Mouse (Mus musculus): ENCODE data around the gene Grk3. TPM values are rescaled to one million over a fixed set of nuclear protein-coding genes. Genes with fewer than 3 reads are reported as not detected.
A peak's percentile ranks its signal among the peaks of the same experiment; 100 is the strongest.

Gene Grk3
- total and polyA plus RNA-seq, 2 experiments = 2.3 to 4.1 TPM

- Histone ChIP-seq H3K27ac (replicated peaks; ENCODE audit: insufficient read depth, low read depth, low read length) (no peak overlapping the region), H3K36me3 (ENCODE audit: control insufficient read depth, insufficient read depth, low read length) (no peaks in the 10 kb centered on the region), H3K4me3 (ENCODE audit: insufficient read depth, low read depth, low read length) (no peak overlapping the region), H3K27me3 (ENCODE audit: control insufficient read depth, insufficient read depth, low read length) (no peaks in the 10 kb centered on the region), H3K9ac (ENCODE audit: low read depth, low read length) (no peak overlapping the region), H3K79me2 (ENCODE audit: control insufficient read depth, insufficient read depth, low read length) (0 out of 2 replicates have a peak, but pooled peaks cover 2% of the 10 kb centered on the region), H3K4me1 (ENCODE audit: control insufficient read depth, insufficient read depth, low read length) (no peaks in the 10 kb centered on the region)
- DNase-seq (ENCODE audit: extremely low read depth, low read depth, low spot score) = no peak
- TF ChIP-seq POLR2A (IDR thresholded peaks at IDR 0.05; ENCODE audit: extremely low read depth, insufficient read depth, low read length) (no peak), CTCF (IDR thresholded peaks at IDR 0.05; ENCODE audit: low read depth, low read length) (no peak)
- WGBS = 77% methylated on average over 6 of the region's 6 CpGs
Measured at GRCm38 (mm10) chr5:112981931-112982330, 33.7 kb downstream of the Grk3 start.

GRCm38 (mm10) chr5:112979710-112980109, 35.9 kb downstream of the Grk3 start:
- H3K27me3 ChIP-seq (ENCODE audit: control insufficient read depth, insufficient read depth, low read length) = no peaks in the 10 kb centered on the region
- 96% methylated on average over 7 of the region's 7 CpGs for WGBS
- no peak overlapping the region for H3K27ac ChIP-seq (replicated peaks; ENCODE audit: insufficient read depth, low read depth, low read length)
- H3K4me1 ChIP-seq (ENCODE audit: control insufficient read depth, insufficient read depth, low read length) = no peaks in the 10 kb centered on the region
- DNase-seq (ENCODE audit: extremely low read depth, low read depth, low spot score) = no peak
- H3K36me3 ChIP-seq (ENCODE audit: control insufficient read depth, insufficient read depth, low read length) = no peaks in the 10 kb centered on the region
- H3K4me3 ChIP-seq (ENCODE audit: insufficient read depth, low read depth, low read length) = no peak overlapping the region
- H3K79me2 ChIP-seq (ENCODE audit: control insufficient read depth, insufficient read depth, low read length) = 0 out of 2 replicates have a peak, but pooled peaks cover 2% of the 10 kb centered on the region
- TF ChIP-seq CTCF (IDR thresholded peaks at IDR 0.05; ENCODE audit: low read depth, low read length) (no peak), POLR2A (IDR thresholded peaks at IDR 0.05; ENCODE audit: extremely low read depth, insufficient read depth, low read length) (no peak)
- H3K9ac ChIP-seq (ENCODE audit: low read depth, low read length) = no peak overlapping the region

- Histone ChIP-seq H3K79me2 (ENCODE audit: control insufficient read depth, insufficient read depth, low read length) (0 out of 2 replicates have a peak, but pooled peaks cover 2% of the 10 kb centered on the region), H3K4me3 (ENCODE audit: insufficient read depth, low read depth, low read length) (no peak overlapping the region), H3K36me3 (ENCODE audit: control insufficient read depth, insufficient read depth, low read length) (no peaks in the 10 kb centered on the region), H3K4me1 (ENCODE audit: control insufficient read depth, insufficient read depth, low read length) (no peaks in the 10 kb centered on the region), H3K27ac (replicated peaks; ENCODE audit: insufficient read depth, low read depth, low read length) (no peak overlapping the region), H3K9ac (ENCODE audit: low read depth, low read length) (no peak overlapping the region), H3K27me3 (ENCODE audit: control insufficient read depth, insufficient read depth, low read length) (no peaks in the 10 kb centered on the region)
- no peak for TF ChIP-seq POLR2A (IDR thresholded peaks at IDR 0.05; ENCODE audit: extremely low read depth, insufficient read depth, low read length)
- no peak for TF ChIP-seq CTCF (IDR thresholded peaks at IDR 0.05; ENCODE audit: low read depth, low read length)
- 95% methylated on average over 9 of the region's 9 CpGs for WGBS
- no peak for DNase-seq (ENCODE audit: extremely low read depth, low read depth, low spot score)
Measured at GRCm38 (mm10) chr5:112979195-112979594, 36.4 kb downstream of the Grk3 start.

GRCm38 (mm10) chr5:112977089-112977488, 38.5 kb downstream of the Grk3 start:
- Histone ChIP-seq H3K27ac (replicated peaks; ENCODE audit: insufficient read depth, low read depth, low read length) (no peak overlapping the region), H3K36me3 (ENCODE audit: control insufficient read depth, insufficient read depth, low read length) (no peaks in the 10 kb centered on the region), H3K4me3 (ENCODE audit: insufficient read depth, low read depth, low read length) (no peak overlapping the region), H3K4me1 (ENCODE audit: control insufficient read depth, insufficient read depth, low read length) (no peaks in the 10 kb centered on the region), H3K9ac (ENCODE audit: low read depth, low read length) (no peak overlapping the region), H3K79me2 (ENCODE audit: control insufficient read depth, insufficient read depth, low read length) (0 out of 2 replicates have a peak, but pooled peaks cover 2% of the 10 kb centered on the region), H3K27me3 (ENCODE audit: control insufficient read depth, insufficient read depth, low read length) (no peaks in the 10 kb centered on the region)
- DNase-seq (ENCODE audit: extremely low read depth, low read depth, low spot score) = no peak
- WGBS = 85% methylated on average over 5 of the region's 5 CpGs
- TF ChIP-seq POLR2A (IDR thresholded peaks at IDR 0.05; ENCODE audit: extremely low read depth, insufficient read depth, low read length) = no peak
- TF ChIP-seq CTCF (IDR thresholded peaks at IDR 0.05; ENCODE audit: low read depth, low read length) = no peak

GRCm38 (mm10) chr5:112973596-112973995, 42.0 kb downstream of the Grk3 start:
- H3K4me1 ChIP-seq (ENCODE audit: control insufficient read depth, insufficient read depth, low read length) = no peaks in the 10 kb centered on the region
- H3K9ac ChIP-seq (ENCODE audit: low read depth, low read length) = no peak overlapping the region
- WGBS = 82% methylated on average over 7 of the region's 7 CpGs
- no peak for DNase-seq (ENCODE audit: extremely low read depth, low read depth, low spot score)
- H3K27me3 ChIP-seq (ENCODE audit: control insufficient read depth, insufficient read depth, low read length) = no peaks in the 10 kb centered on the region
- no peak overlapping the region for H3K4me3 ChIP-seq (ENCODE audit: insufficient read depth, low read depth, low read length)
- TF ChIP-seq POLR2A (IDR thresholded peaks at IDR 0.05; ENCODE audit: extremely low read depth, insufficient read depth, low read length) (no peak), CTCF (IDR thresholded peaks at IDR 0.05; ENCODE audit: low read depth, low read length) (no peak)
- no peaks in the 10 kb centered on the region; the same call in 1 of the 2 replicates for H3K79me2 ChIP-seq (ENCODE audit: control insufficient read depth, insufficient read depth, low read length)
- H3K36me3 ChIP-seq (ENCODE audit: control insufficient read depth, insufficient read depth, low read length) = no peaks in the 10 kb centered on the region
- no peak overlapping the region for H3K27ac ChIP-seq (replicated peaks; ENCODE audit: insufficient read depth, low read depth, low read length)

GRCm38 (mm10) chr5:112972297-112972696, 43.3 kb downstream of the Grk3 start:
- H3K9ac ChIP-seq (ENCODE audit: low read depth, low read length) = no peak overlapping the region
- no peaks in the 10 kb centered on the region for H3K36me3 ChIP-seq (ENCODE audit: control insufficient read depth, insufficient read depth, low read length)
- H3K27me3 ChIP-seq (ENCODE audit: control insufficient read depth, insufficient read depth, low read length) = no peaks in the 10 kb centered on the region
- 88% methylated on average over 12 of the region's 12 CpGs for WGBS
- H3K4me1 ChIP-seq (ENCODE audit: control insufficient read depth, insufficient read depth, low read length) = no peaks in the 10 kb centered on the region
- no peak overlapping the region for H3K4me3 ChIP-seq (ENCODE audit: insufficient read depth, low read depth, low read length)
- TF ChIP-seq POLR2A (IDR thresholded peaks at IDR 0.05; ENCODE audit: extremely low read depth, insufficient read depth, low read length) = no peak
- no peak for TF ChIP-seq CTCF (IDR thresholded peaks at IDR 0.05; ENCODE audit: low read depth, low read length)
- DNase-seq (ENCODE audit: extremely low read depth, low read depth, low spot score) = peak; percentile 7
- no peak overlapping the region for H3K27ac ChIP-seq (replicated peaks; ENCODE audit: insufficient read depth, low read depth, low read length)
- H3K79me2 ChIP-seq (ENCODE audit: control insufficient read depth, insufficient read depth, low read length) = no peaks in the 10 kb centered on the region; the same call in 1 of the 2 replicates

Data from liver, adult 2 months (tissue).